Mouse (Mus musculus) kidney, adult 9 months (tissue): ENCODE measurements around the gene Spns3.
"Not testable (repeated sequence)": the region's sequence is repeated elsewhere in the genome, so short reads cannot be mapped to it uniquely, and the experiment has no call there.

ENCODE experiments used
- DNase-seq: peaks from one replicate; pipeline ENCODE4 v3.0.0; 2022

Gene Spns3

DNA sequence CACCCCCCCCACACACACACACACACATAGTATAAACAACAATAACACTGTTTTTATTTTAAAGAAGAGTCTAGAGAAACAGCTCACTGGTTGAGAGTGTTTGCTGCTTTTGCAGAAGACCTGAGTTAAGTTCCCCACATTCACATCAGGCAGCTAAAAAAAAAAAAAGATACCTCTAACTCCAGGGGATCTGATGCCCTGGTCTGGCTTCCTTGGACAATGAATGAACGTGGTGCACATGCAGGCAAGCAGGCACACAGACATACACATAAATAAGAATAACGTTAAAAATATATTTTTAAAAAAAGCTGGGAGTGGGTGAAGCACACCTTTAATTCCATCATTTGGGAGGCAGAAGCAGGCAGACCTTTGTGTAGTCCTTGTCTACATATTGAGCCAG lies 6.6 kb upstream of the Spns3 start:
- no peak for DNase-seq

DNA sequence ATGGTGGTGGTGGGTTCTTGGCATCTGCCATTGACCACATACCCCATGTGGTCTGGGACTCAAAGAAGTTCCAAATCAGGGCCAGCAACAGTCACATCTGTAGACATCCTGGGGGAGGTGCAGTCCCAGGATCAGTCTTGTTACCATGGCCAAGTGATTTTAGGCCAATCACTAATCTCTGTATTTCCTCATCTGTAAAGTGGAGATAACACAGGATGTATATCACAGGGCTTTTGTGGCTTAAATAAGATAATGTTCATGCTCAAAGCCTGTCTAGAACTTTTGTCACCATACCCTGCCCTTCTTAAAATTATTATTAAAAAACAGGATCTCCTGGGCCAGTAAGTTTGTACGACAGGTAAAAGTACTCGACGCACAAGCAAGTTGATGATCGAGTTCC lies 6.2 kb upstream of the Spns3 start:
- no peak for DNase-seq

- peak; percentile 81 for DNase-seq
Measured at GRCm38 (mm10) chr11:72551531-72552105, 1.3 kb upstream of the Spns3 start.

- no peak for DNase-seq
Measured at GRCm38 (mm10) chr11:72547181-72547580, 3.1 kb downstream of the Spns3 start.

- DNase-seq: no peak
Measured at GRCm38 (mm10) chr11:72544716-72545115, 5.6 kb downstream of the Spns3 start.

DNA sequence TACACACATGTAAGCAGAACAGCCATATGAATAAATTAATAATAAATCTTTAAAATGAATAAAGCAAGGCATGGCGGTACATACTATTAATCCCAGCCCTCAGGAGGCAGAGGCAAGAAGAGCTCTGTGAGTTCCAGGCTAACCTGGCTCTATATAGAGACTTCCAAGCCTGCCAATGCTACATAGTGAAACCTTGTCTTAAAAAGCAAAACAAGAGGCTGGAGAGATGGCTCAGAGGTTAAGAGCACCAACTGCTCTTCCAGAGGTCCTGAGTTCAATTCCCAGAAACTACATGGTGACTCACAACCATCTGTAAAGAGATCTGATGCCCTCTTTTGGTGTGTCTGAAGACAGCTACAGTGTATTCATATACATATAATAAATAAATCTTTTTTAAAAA lies 6.6 kb downstream of the Spns3 start:
- not testable (repeated sequence) for DNase-seq

DNA sequence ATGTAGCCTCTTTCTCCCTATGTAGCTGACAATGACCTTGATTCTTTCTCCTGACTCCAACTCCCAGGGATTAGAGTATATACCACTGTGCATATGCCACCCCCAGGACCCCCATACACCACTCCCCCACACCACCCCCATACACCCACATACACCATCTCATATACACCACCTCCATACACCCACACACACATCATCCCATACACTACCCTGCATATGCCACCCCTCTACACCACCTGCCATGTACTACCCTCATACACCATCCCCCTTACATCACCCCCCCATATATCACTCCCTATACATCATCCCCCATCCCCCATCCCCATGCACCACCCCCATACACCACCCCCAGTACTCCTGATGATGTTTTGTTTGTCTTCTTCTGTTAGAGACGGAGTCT lies 7.7 kb downstream of the Spns3 start:
- DNase-seq: no peak

GRCm38 (mm10) chr11:72541928-72542327 lies 8.4 kb downstream of the Spns3 start:
- no peak for DNase-seq

DNA sequence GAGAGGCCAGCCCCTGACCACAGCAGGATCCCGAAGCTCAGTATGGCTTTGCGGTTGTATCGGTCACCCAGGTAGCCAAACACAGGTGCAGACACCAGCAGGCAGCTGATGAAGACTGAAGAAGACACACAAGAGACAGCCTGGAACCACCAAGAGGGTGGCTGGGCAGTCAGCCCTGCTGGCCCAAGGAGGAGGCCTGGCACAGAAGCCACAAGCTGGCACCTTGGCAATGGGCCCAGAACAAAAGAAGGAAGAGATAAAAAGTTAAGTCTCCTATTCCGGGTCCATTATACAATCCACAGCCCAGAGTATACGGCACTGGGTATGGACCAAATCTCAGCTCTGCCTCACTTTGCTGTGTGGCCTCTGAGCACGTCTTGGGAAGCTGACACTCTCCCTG lies 9.9 kb downstream of the Spns3 start:
- DNase-seq: peak; percentile 51

GRCm38 (mm10) chr11:72538811-72539210 lies 11.5 kb downstream of the Spns3 start:
- no peak for DNase-seq

GRCm38 (mm10) chr11:72538037-72538755 lies 12.1 kb downstream of the Spns3 start:
- peak; percentile 39 for DNase-seq

GRCm38 (mm10) chr11:72537503-72537902 lies 12.8 kb downstream of the Spns3 start:
- DNase-seq: no peak

DNA sequence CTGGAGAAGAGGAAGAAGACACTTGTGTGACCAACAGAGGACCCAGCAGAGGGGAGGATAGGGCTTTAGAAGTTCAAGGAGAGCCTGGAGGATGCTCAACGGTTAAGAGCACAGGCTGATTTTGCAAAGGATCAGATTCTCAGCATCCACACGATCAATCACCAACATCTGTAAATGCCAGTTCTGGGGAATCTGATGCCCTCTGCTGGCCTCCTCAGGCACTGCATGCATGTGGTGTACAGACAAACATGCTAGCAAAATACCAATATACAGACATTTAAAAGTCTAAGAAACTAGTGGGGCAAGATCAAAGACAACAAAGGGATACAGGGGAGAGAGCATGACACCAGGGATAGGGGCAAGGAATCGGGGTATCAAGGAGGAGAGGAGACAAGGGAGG lies 14.8 kb downstream of the Spns3 start:
- peak; percentile 40 for DNase-seq

GRCm38 (mm10) chr11:72532890-72533289 lies 17.4 kb downstream of the Spns3 start:
- DNase-seq: no peak

DNA sequence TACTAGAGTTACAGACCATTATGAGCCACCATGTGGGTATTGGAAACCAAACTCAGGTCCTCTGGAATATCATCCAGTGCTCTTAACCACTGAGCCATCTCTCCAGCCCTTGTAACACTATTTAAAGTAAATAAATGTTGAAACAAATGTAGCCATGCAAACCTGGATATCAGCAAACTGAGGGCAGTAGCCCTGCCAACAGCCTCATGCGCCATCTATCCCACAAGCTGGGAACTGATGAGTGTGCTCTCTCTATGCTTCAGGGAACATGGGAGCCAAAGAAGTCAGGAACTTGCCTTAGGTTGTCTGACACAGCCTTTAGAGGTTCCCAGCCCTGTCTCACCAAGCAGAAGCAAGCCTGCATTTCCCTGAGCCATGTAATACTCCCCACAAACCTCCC lies 18.7 kb downstream of the Spns3 start:
- DNase-seq: peak; percentile 62

GRCm38 (mm10) chr11:72531144-72531543 lies 19.2 kb downstream of the Spns3 start:
- no peak for DNase-seq

GRCm38 (mm10) chr11:72526190-72526589 lies 24.1 kb downstream of the Spns3 start:
- DNase-seq: no peak

- DNase-seq: no peak
Measured at GRCm38 (mm10) chr11:72523711-72524110, 26.6 kb downstream of the Spns3 start.

DNA sequence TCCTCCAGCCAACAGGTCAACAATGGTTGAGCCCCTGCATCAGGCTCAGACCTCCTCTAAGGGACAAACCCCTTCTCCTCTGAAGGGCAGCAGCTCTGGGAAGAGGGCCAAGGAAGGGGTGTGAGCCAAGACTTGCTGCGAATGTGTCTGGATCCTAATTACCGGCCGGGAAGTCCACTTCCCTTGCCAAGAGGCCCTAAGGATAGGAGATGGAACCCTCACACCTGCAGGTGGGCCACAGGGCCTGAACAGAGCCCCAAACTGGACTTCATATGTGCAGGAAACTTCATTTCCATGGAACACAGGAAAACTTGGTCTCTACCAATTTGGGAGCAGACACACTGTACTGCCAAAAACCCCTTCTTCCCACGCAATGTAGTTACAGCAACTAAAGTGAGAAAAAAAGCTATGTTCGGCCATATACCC lies 27.7 kb downstream of the Spns3 start:
- DNase-seq: peak; percentile 75

DNA sequence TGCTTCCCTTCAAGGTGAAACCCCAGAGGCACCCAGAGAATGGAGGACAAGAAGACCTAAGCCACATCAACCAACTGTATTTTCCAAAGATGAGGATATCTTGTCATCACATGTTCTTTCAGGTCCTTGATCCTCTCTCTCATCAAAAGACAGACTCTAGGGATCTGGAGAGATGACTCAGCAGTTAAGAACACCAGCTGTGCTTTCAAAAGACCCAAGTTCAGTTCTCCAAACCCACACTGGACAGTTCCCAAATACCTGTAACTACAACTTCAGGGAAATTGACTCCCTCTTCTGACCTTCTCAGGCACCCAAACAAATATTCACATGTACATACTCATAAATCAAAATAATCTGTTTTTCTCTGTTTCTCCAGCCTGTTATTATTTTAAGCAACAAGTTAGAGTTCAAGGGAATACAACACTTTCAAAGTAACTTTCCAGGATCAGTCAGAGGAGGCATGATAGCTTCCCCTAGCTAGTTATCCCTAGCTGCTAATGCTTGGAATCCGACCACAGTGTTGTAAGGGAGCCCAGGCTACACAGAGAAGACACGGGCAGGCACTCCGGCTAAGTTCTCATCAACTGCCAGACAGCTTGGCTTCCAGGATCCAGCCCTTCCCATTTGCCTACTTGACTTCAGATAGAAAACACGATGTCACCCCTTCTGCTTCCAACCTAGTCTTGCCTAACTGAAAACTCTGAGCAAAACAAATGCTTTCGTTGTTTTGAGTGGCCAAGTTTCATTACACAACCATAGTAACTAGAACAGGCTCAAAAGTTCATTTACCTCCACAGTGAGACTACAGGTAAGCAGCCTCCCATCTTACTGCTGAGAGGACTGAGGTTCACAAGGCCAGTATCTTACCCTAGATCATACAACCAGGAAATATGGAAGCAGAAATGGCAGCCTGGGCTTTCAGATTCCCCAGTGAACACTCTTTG lies 28.4 kb downstream of the Spns3 start:
- DNase-seq: no peak

DNA sequence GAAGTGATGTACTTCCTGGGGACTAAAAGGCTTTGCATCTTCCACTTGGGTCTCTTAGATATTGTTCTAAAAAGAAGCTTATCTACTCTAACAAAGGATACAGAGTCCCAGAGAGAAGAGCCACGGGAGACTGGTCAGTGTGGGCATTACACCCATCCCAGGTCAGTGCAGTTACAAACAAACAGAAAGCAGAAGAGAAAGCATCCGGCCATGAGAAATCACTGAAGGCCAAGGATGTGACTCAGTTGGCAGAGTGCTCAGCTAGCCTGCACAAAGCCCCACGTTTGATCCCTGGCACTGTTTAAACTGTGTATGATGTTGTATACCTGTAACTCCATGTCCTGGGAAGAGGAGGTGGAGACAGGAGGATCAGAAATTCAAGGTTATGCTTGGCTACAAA lies 30.4 kb downstream of the Spns3 start:
- no peak for DNase-seq

GRCm38 (mm10) chr11:72519189-72519588 lies 31.1 kb downstream of the Spns3 start:
- no peak for DNase-seq

DNA sequence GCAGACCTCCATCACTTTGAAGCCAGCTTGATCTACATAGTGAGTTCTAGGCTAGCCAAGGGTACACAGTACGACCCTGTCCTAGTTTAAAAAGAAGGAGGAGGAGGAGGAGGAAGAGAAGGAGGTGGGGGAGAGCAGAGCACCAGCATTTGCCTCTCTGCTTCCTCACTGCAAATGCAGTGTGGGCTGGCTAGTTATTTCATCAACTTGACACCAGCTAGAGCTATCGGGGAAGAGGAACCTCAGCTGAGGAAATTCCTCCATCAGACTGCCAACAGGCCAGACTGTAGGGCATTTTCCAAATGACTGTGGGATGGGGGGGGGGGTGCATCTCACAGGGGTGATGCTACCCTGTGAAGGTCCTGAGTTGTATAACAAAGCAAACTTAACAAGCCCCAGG lies 31.9 kb downstream of the Spns3 start:
- DNase-seq: no peak

GRCm38 (mm10) chr11:72514967-72515366 lies 35.3 kb downstream of the Spns3 start:
- DNase-seq: no peak
